Mouse (Mus musculus) CH12.LX (cell line): Measurements from ENCODE around the gene Tc2n.

Experiments
- CTCF ChIP-seq, 2 experiments: IDR thresholded peaks in 1 of 2; conservative IDR thresholded peaks in 1 of 2; 2 replicates each; pipeline ENCODE4 v1.5.1; 2011 to 2012; ENCODE audit warnings: low read depth in 2 of 2, low read length in 2 of 2, improper control_type of control experiment in 1 of 2, inconsistent platforms in 1 of 2, mild to moderate bottlenecking in 1 of 2, moderate library complexity in 1 of 2
- EP300 ChIP-seq: IDR thresholded peaks from 2 replicates; pipeline ENCODE4 v1.6.1; 2011; ENCODE audit warnings: low read length, improper control_type of control experiment
- JUN ChIP-seq: IDR thresholded peaks from 2 replicates; pipeline ENCODE4 v1.6.1; 2011; ENCODE audit warnings: low read depth, mild to moderate bottlenecking, low read length, improper control_type of control experiment, moderate library complexity; ENCODE audit not compliant: insufficient read depth
- MAX ChIP-seq: IDR thresholded peaks from 2 replicates; pipeline ENCODE4 v1.6.1; 2011; ENCODE audit warnings: low read length, improper control_type of control experiment
- POLR2A ChIP-seq: IDR thresholded peaks from 2 replicates; pipeline ENCODE4 v1.6.1; 2011; ENCODE audit warnings: low read depth, mild to moderate bottlenecking, improper control_type of control experiment, low read length
- POLR2AphosphoS2 ChIP-seq: IDR thresholded peaks from 2 replicates; pipeline ENCODE4 v1.6.1; 2011; ENCODE audit warnings: low read depth, low read length, improper control_type of control experiment
- SIN3A ChIP-seq: IDR thresholded peaks from 2 replicates; pipeline ENCODE4 v1.6.1; 2012; ENCODE audit warnings: low read length, improper control_type of control experiment, inconsistent platforms
- SMC3 ChIP-seq: IDR thresholded peaks from 2 replicates; pipeline ENCODE4 v1.6.1; 2011; ENCODE audit warnings: low read depth, low read length, improper control_type of control experiment
- TBP ChIP-seq: conservative IDR thresholded peaks from 2 replicates; pipeline ENCODE4 v1.6.1; 2011; ENCODE audit warnings: low read depth, low read length, improper control_type of control experiment
- USF1 ChIP-seq: IDR thresholded peaks from 2 replicates; pipeline ENCODE4 v1.6.1; 2014; ENCODE audit warnings: low read depth, mild to moderate bottlenecking, inconsistent platforms, low read length, improper control_type of control experiment
- ZC3H11A ChIP-seq: IDR thresholded peaks from 2 replicates; pipeline ENCODE4 v1.6.1; 2012; ENCODE audit warnings: low read depth, mild to moderate bottlenecking, inconsistent platforms, low read length, improper control_type of control experiment
- ZKSCAN1 ChIP-seq: IDR thresholded peaks from 2 replicates; pipeline ENCODE4 v1.6.1; 2012; ENCODE audit warnings: low read depth, inconsistent platforms, low read length, improper control_type of control experiment, borderline replicate concordance

DNA sequence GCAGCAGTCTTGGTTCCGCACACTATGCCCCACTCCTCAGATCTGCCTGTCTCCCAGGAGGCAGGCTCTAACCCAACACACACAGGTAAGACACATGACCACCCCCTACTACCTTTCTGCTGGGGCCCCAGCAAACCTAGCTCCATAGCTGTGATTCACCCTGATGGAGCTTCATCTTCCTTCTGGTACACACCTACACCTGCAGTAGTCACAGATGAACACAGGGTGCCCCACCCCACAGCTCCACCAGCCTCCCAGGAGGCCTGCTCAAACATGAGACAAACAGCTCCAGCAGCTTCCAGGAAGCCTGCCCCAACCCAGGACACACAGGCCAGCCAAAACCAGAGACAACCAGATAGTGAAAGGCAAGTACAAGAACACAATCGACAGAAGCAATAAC, 50.8 kb downstream of the Tc2n start:
- TF ChIP-seq CTCF (conservative IDR thresholded peaks at IDR 0.05 in 1 of 2, IDR thresholded peaks at IDR 0.05 in 1 of 2; ENCODE audit: low read depth in 2 of 2, low read length in 2 of 2) (no peak), SMC3 (no peak), POLR2A (no peak), JUN (no peak), EP300 (no peak), POLR2AphosphoS2 (no peak), MAX (no peak), ZKSCAN1 (no peak), ZC3H11A (no peak), TBP (no peak), USF1 (no peak), SIN3A (no peak)
